19 mouse cellular contexts compared by ENCODE assay signal in genomic region chr9:56492916-56493315, GRCm38 (mm10).
DNase-seq lines count a peak whose midpoint lies in the region; ATAC-seq and TF ChIP-seq lines count a peak whose summit lies in the region.
"Had no signal": no experiment of that assay in that cellular context is flagged by ENCODE, and none has a peak within 500 bp of the region (broad histone marks: within the 10 kb centered on the region; RNA-seq: fewer than 3 reads in every experiment).

No protein-coding gene starts in this region.

- no peak overlapping the region for H3K4me3 ChIP-seq in lung, embryonic 15.5 days
- H3K4me3 ChIP-seq in hindbrain, postnatal 0 days (ENCODE audit: low read length) = no peak overlapping the region
- H3K4me3 ChIP-seq: embryonic facial prominence, embryonic 13.5 days; heart, embryonic 12.5 days; limb, embryonic 15.5 days; myocyte had no signal

- peaks cover 42% of the 10 kb centered on the region for H3K4me1 ChIP-seq in lung, embryonic 15.5 days
- peaks cover 15% of the 10 kb centered on the region for H3K4me1 ChIP-seq in hindbrain, postnatal 0 days (ENCODE audit: insufficient read depth, low read length)

- H3K27me3 ChIP-seq in lung, embryonic 15.5 days = no peaks in the 10 kb centered on the region
- no peaks in the 10 kb centered on the region for H3K27me3 ChIP-seq in hindbrain, postnatal 0 days (ENCODE audit: insufficient read depth, low read length)
- H3K27me3 ChIP-seq: embryonic facial prominence, embryonic 13.5 days; heart, embryonic 12.5 days; limb, embryonic 15.5 days had no signal

- no peak for TF ChIP-seq CTCF in hindbrain, postnatal 0 days (IDR thresholded peaks at IDR 0.05; ENCODE audit: low read depth)

- H3K4me2 ChIP-seq in lung, embryonic 15.5 days = no peak overlapping the region
- no peak overlapping the region for H3K4me2 ChIP-seq in hindbrain, postnatal 0 days (ENCODE audit: low read depth, low read length)
- H3K4me2 ChIP-seq: embryonic facial prominence, embryonic 13.5 days; heart, embryonic 12.5 days; limb, embryonic 15.5 days; midbrain, embryonic 11.5 days had no signal

- DNase-seq in heart, adult 11 months = peak; percentile 42
- no peak for DNase-seq in heart, postnatal 14 days
- DNase-seq in lung, postnatal 36 days = no peak
- peak; percentile 37 for DNase-seq in adipocyte (ENCODE audit: low spot score)
- DNase-seq in hindbrain, postnatal 0 days (ENCODE audit: low spot score) = peak; percentile 62
- DNase-seq in layer of hippocampus, adult 9-11 months = no peak
- DNase-seq: cerebellum, adult 18-20 months; heart, postnatal 4 days; kidney, postnatal 14 days; lung, adult 18-20 months; right cerebral cortex, postnatal 14 days; thymus, adult 18-20 months had no signal

- WGBS in lung, embryonic 15.5 days = 18% methylated on average over 1 of the region's 1 CpGs
- 23% methylated on average over 1 of the region's 1 CpGs for WGBS in hindbrain, postnatal 0 days

- H3K36me3 ChIP-seq in lung, embryonic 15.5 days = peaks cover 49% of the 10 kb centered on the region
- H3K36me3 ChIP-seq in hindbrain, postnatal 0 days (ENCODE audit: insufficient read depth, low read length) = peaks cover 16% of the 10 kb centered on the region; the same call in 1 of the 2 replicates

- intact Hi-C loops in heart, postnatal 14 days (cut with DNase I) = no loop called here

- H3K9ac ChIP-seq in lung, embryonic 15.5 days = no peak overlapping the region
- no peak overlapping the region for H3K9ac ChIP-seq in hindbrain, postnatal 0 days (replicated peaks; ENCODE audit: low read length)
- H3K9ac ChIP-seq: embryonic facial prominence, embryonic 13.5 days; heart, embryonic 12.5 days; limb, embryonic 15.5 days had no signal

- peak; percentile 43; the same call in 1 of the 2 replicates for ATAC-seq in lung, embryonic 15.5 days (ENCODE audit: borderline replicate concordance, extremely low read depth, low FRiP score, low TSS enrichment)
- ATAC-seq in hindbrain, postnatal 0 days = no peak

- H3K27ac ChIP-seq in lung, embryonic 15.5 days = peak overlapping the region; percentile 54
- no peak overlapping the region; the same call in 1 of the 2 replicates for H3K27ac ChIP-seq in hindbrain, postnatal 0 days
- H3K27ac ChIP-seq: embryonic facial prominence, embryonic 13.5 days; limb, embryonic 15.5 days had no signal

- H3K9me3 ChIP-seq in lung, embryonic 15.5 days = no peaks in the 10 kb centered on the region
- H3K9me3 ChIP-seq in hindbrain, postnatal 0 days (ENCODE audit: low read length) = no peaks in the 10 kb centered on the region
- H3K9me3 ChIP-seq: embryonic facial prominence, embryonic 13.5 days; G1E; heart, embryonic 12.5 days; limb, embryonic 15.5 days had no signal

Comparison
In these comparisons a context has a peak if more than half of its experiments do, and no peak if none do; other contexts are left out.
1. DNase-seq: peak in heart, adult 11 months (single experiment), adipocyte (single experiment) and hindbrain, postnatal 0 days (single experiment); none in heart, postnatal 14 days (0 of 2), lung, postnatal 36 days (single experiment) and layer of hippocampus, adult 9-11 months (single experiment).